Mouse (Mus musculus): ENCODE measurements around the gene Col4a3bp. TPM values are rescaled to one million over a fixed set of nuclear protein-coding genes. Genes with fewer than 3 reads are reported as not detected.

The Col4a3bp gene
- total RNA-seq, 1 experiment = 23.6 TPM

DNA sequence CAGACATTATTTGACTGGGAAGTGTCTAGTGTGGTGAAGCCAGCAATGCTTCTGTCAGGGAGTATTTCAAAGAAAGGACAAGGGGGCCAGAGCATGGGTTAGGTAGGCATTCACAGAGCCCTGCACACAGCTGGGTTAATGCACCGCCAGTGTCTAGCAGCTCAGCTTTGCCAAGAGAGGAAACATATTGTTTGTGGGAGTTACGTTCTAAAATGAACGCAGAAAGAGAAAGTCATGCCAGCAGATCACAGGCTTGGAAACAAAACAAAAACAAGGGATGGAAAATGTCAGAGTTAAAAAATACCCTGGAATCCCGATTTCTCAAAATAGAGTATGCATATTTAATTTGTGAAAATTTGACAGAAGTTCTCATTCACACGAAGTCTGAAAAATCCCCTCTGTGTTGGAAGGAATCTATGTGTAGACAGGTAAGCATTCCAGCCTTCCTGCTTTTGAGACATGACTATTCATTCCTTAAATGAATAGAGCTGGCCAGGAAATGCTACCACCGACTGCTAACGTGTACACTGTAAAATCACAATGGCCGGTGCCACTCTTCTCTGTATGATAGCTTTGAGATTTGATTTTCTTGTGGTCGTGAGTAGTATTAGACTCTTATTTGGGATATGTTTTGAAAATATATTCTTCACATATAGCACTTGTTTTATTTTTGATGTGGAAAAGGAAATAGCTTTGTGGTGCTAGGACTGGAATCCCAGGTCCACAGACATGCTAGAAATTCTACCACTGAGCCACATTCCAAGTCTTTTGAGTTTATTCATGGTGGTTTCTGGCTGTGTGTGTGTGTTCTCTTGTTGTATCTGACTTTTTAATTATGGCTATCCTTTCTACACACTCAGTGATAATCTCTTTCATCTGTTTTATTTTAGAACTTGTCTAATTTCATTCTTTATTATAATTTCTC, 138.0 kb downstream of the Col4a3bp start:
- no peaks in the 10 kb centered on the region for H3K36me3 ChIP-seq (ENCODE audit: control insufficient read depth, insufficient read depth, low read length, poor library complexity, severe bottlenecking)
- H3K27ac ChIP-seq (ENCODE audit: insufficient read depth, low read depth, low read length, poor library complexity, severe bottlenecking) = no peak overlapping the region
- H3K9me3 ChIP-seq (ENCODE audit: control insufficient read depth, insufficient read depth, low read depth, low read length) = no peaks in the 10 kb centered on the region
- no peak overlapping the region for H3K4me3 ChIP-seq (ENCODE audit: insufficient read depth in 1 of 2, low read depth in 1 of 2, low read length in 2 of 2, poor library complexity in 1 of 2, severe bottlenecking in 1 of 2)
- no peak overlapping the region for H3K9ac ChIP-seq (ENCODE audit: insufficient read depth, low read depth, low read length, poor library complexity, severe bottlenecking)
- H3K4me1 ChIP-seq (ENCODE audit: control insufficient read depth in 2 of 2, insufficient read depth in 2 of 2, low read length in 2 of 2, poor library complexity in 1 of 2) = peaks cover 7 to 8% of the 10 kb centered on the region in 2 experiments
- TF ChIP-seq CHD2 (IDR thresholded peaks at IDR 0.05; ENCODE audit: low read depth, low read length) (no peak), ZNF384 (IDR thresholded peaks at IDR 0.05; ENCODE audit: low read depth, low read length) (no peak), ZC3H11A (IDR thresholded peaks at IDR 0.05; ENCODE audit: borderline replicate concordance, low read depth, low read length) (no peak), MAFK (IDR thresholded peaks at IDR 0.05; ENCODE audit: insufficient read depth, low read depth, low read length) (no peak), HCFC1 (IDR thresholded peaks at IDR 0.05; ENCODE audit: borderline replicate concordance, insufficient read depth, low read length) (no peak)
- in situ Hi-C loops (cut with MboI; ENCODE audit: low sequenced_read_pairs in 2 of 2, unreplicated experiment in 2 of 2) = no loop called here
- no peak for DNase-seq (ENCODE audit: low read depth, low spot score)

DNA sequence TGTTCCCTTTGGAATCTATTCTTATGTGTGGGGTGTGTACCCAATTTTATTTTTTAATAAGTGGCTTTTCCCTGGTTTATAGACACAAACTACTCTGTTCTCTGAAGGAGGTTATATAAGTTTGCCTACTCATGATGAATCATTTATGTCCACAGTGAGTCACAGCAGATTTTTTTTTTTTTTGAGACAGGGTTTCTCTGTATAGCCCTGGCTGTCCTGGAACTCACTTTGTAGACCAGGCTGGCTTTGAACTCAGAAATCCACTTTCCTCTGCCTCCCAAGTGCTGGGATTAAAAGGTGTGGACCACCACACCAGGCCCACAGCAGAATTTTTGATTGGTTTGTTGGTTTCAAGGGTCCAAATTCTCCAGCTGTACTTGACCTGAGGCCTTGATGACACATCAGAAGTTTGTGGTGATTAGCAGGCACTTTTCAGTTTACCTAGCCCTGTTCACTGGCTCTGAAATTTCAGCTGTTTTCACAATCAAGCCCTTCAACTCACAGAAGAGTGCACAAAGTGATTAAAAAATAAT, 138.7 kb downstream of the Col4a3bp start:
- TF ChIP-seq HCFC1 (IDR thresholded peaks at IDR 0.05; ENCODE audit: borderline replicate concordance, insufficient read depth, low read length) (no peak), MAFK (IDR thresholded peaks at IDR 0.05; ENCODE audit: insufficient read depth, low read depth, low read length) (no peak), CHD2 (IDR thresholded peaks at IDR 0.05; ENCODE audit: low read depth, low read length) (no peak), ZC3H11A (IDR thresholded peaks at IDR 0.05; ENCODE audit: borderline replicate concordance, low read depth, low read length) (no peak), ZNF384 (IDR thresholded peaks at IDR 0.05; ENCODE audit: low read depth, low read length) (no peak)
- no peaks in the 10 kb centered on the region for H3K36me3 ChIP-seq (ENCODE audit: control insufficient read depth, insufficient read depth, low read length, poor library complexity, severe bottlenecking)
- in situ Hi-C loops (cut with MboI; ENCODE audit: low sequenced_read_pairs in 2 of 2, unreplicated experiment in 2 of 2) = no loop called here
- no peak overlapping the region for H3K27ac ChIP-seq (ENCODE audit: insufficient read depth, low read depth, low read length, poor library complexity, severe bottlenecking)
- no peak for DNase-seq (ENCODE audit: low read depth, low spot score)
- H3K9me3 ChIP-seq (ENCODE audit: control insufficient read depth, insufficient read depth, low read depth, low read length) = no peaks in the 10 kb centered on the region
- peaks cover 3% of the 10 kb centered on the region in 2 experiments; a peak in 2 of 4 replicates for H3K4me1 ChIP-seq (ENCODE audit: control insufficient read depth in 2 of 2, insufficient read depth in 2 of 2, low read length in 2 of 2, poor library complexity in 1 of 2)
- no peak overlapping the region for H3K4me3 ChIP-seq (ENCODE audit: insufficient read depth in 1 of 2, low read depth in 1 of 2, low read length in 2 of 2, poor library complexity in 1 of 2, severe bottlenecking in 1 of 2)
- H3K9ac ChIP-seq (ENCODE audit: insufficient read depth, low read depth, low read length, poor library complexity, severe bottlenecking) = no peak overlapping the region

DNA sequence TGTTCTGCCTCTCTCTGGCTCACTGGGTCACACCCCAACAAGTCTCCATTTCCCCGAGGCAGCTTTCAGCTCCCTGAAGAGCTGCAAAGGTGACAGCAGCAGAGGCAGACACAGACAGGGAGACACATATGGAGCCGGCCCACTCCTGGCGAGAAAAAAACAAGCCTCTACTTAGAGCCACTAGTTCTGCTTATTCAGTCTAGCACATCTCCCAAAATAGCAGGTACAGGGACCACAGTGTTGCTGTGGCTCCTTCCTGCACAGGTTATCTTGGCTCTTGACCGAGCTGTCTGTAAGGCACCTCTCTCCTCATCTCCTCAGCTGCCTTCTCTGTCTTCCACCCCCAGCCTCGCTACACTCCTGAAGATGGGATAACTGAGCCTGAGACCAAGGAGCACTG, 142.4 kb downstream of the Col4a3bp start:
- in situ Hi-C loops (cut with MboI; ENCODE audit: low sequenced_read_pairs in 2 of 2, unreplicated experiment in 2 of 2) = no loop called here
- H3K9me3 ChIP-seq (ENCODE audit: control insufficient read depth, insufficient read depth, low read depth, low read length) = no peaks in the 10 kb centered on the region
- DNase-seq (ENCODE audit: low read depth, low spot score) = no peak
- no peak overlapping the region for H3K9ac ChIP-seq (ENCODE audit: insufficient read depth, low read depth, low read length, poor library complexity, severe bottlenecking)
- no peak overlapping the region for H3K27ac ChIP-seq (ENCODE audit: insufficient read depth, low read depth, low read length, poor library complexity, severe bottlenecking)
- H3K4me3 ChIP-seq (ENCODE audit: insufficient read depth in 1 of 2, low read depth in 1 of 2, low read length in 2 of 2, poor library complexity in 1 of 2, severe bottlenecking in 1 of 2) = no peak overlapping the region
- TF ChIP-seq ZC3H11A (IDR thresholded peaks at IDR 0.05; ENCODE audit: borderline replicate concordance, low read depth, low read length) (no peak), MAFK (IDR thresholded peaks at IDR 0.05; ENCODE audit: insufficient read depth, low read depth, low read length) (no peak), ZNF384 (IDR thresholded peaks at IDR 0.05; ENCODE audit: low read depth, low read length) (no peak), HCFC1 (IDR thresholded peaks at IDR 0.05; ENCODE audit: borderline replicate concordance, insufficient read depth, low read length) (no peak), CHD2 (IDR thresholded peaks at IDR 0.05; ENCODE audit: low read depth, low read length) (no peak)
- H3K4me1 ChIP-seq (ENCODE audit: control insufficient read depth in 2 of 2, insufficient read depth in 2 of 2, low read length in 2 of 2, poor library complexity in 1 of 2) = no peaks in the 10 kb centered on the region
- H3K36me3 ChIP-seq (ENCODE audit: control insufficient read depth, insufficient read depth, low read length, poor library complexity, severe bottlenecking) = no peaks in the 10 kb centered on the region

DNA sequence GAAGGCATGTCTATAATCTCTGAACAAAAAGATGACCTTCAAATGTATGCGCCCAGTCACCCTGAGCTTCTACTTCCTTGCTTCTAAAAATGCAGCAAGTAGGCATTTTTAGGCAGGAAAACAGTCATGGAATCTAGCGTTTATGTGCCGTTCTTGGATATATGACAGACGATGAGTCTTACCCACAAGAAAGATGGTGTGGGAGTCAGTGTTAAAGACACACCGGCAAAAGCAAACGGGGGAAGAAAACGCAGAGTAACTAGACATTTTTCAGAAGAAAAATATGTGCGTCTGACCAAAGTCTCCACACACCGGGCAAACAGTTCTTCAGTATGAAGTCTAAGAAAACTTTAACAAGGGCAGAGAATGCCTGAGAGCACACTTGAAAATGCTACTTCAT, 144.8 kb downstream of the Col4a3bp start:
- no peak for DNase-seq (ENCODE audit: low read depth, low spot score)
- Histone ChIP-seq H3K36me3 (ENCODE audit: control insufficient read depth, insufficient read depth, low read length, poor library complexity, severe bottlenecking) (no peaks in the 10 kb centered on the region), H3K27ac (ENCODE audit: insufficient read depth, low read depth, low read length, poor library complexity, severe bottlenecking) (no peak overlapping the region), H3K9ac (ENCODE audit: insufficient read depth, low read depth, low read length, poor library complexity, severe bottlenecking) (no peak overlapping the region), H3K4me1 (ENCODE audit: control insufficient read depth in 2 of 2, insufficient read depth in 2 of 2, low read length in 2 of 2, poor library complexity in 1 of 2) (no peaks in the 10 kb centered on the region), H3K4me3 (ENCODE audit: insufficient read depth in 1 of 2, low read depth in 1 of 2, low read length in 2 of 2, poor library complexity in 1 of 2, severe bottlenecking in 1 of 2) (no peak overlapping the region), H3K9me3 (ENCODE audit: control insufficient read depth, insufficient read depth, low read depth, low read length) (no peaks in the 10 kb centered on the region)
- in situ Hi-C loops (cut with MboI; ENCODE audit: low sequenced_read_pairs in 2 of 2, unreplicated experiment in 2 of 2) = no loop called here
- no peak for TF ChIP-seq ZNF384 (IDR thresholded peaks at IDR 0.05; ENCODE audit: low read depth, low read length)
- no peak for TF ChIP-seq HCFC1 (IDR thresholded peaks at IDR 0.05; ENCODE audit: borderline replicate concordance, insufficient read depth, low read length)
- no peak for TF ChIP-seq MAFK (IDR thresholded peaks at IDR 0.05; ENCODE audit: insufficient read depth, low read depth, low read length)
- TF ChIP-seq CHD2 (IDR thresholded peaks at IDR 0.05; ENCODE audit: low read depth, low read length) = no peak
- TF ChIP-seq ZC3H11A (IDR thresholded peaks at IDR 0.05; ENCODE audit: borderline replicate concordance, low read depth, low read length) = no peak

Other genes starting within 250 kb of the Col4a3bp start
- gene Poc5, start 154.3 kb upstream of the Col4a3bp start, total RNA-seq (2012; rRNA removed) = 14.5 and 14.8 TPM in 2 replicates
- gene Ankdd1b, start 71.4 kb upstream of the Col4a3bp start, total RNA-seq (2012; rRNA removed) = 0.48 and 1.1 TPM in 2 replicates
- gene Gm17622, start 51.9 kb upstream of the Col4a3bp start, total RNA-seq (2012; rRNA removed) = not detected in 2 replicates
- 23.7 and 26.3 TPM in 2 replicates for gene Polk, start within 50 bp of the Col4a3bp start, total RNA-seq (2012; rRNA removed)
- gene Hmgcr, start 128.3 kb downstream of the Col4a3bp start, total RNA-seq (2012; rRNA removed) = 143 and 202 TPM in 2 replicates
- gene Ankrd31, start 205.7 kb downstream of the Col4a3bp start, total RNA-seq (2012; rRNA removed) = 1.1 and 1.4 TPM in 2 replicates